16 mouse cellular contexts compared by ENCODE assay signal in genomic region chr9:107224597-107224996, GRCm38 (mm10). TPM values are rescaled to one million over a fixed set of nuclear protein-coding genes. Genes with fewer than 3 reads are reported as not detected.
A peak's percentile ranks its signal among the peaks of the same experiment; 100 is the strongest.
DNase-seq lines count a peak whose midpoint lies in the region; ATAC-seq lines count a peak whose summit lies in the region.
"Had no signal": no experiment of that assay in that cellular context is flagged by ENCODE, and none has a peak within 500 bp of the region (broad histone marks: within the 10 kb centered on the region; RNA-seq: fewer than 3 reads in every experiment).

No protein-coding gene starts in this region.

- ATAC-seq in megakaryocyte-erythroid progenitor cell, adult 5-6 weeks (replicated peaks; ENCODE audit: low FRiP score, low TSS enrichment, poor library complexity, severe bottlenecking): 0 out of 2 replicates have a peak, but pooled peaks have one; percentile 26
- ATAC-seq: activated CD4-positive, CD25-positive, alpha-beta regulatory T cell, adult 4 months; forebrain, embryonic 16.5 days; intestine, embryonic 15.5 days; Patski had no signal

- DNase-seq in cerebellum, adult 18-20 months: peak; percentile 28 to 41
- DNase-seq in cerebellum, adult 9-10 months: no peak
- peak; percentile 82 for DNase-seq in heart, adult 11 months
- no peak for DNase-seq in heart, postnatal 10 days
- peak; percentile 29 for DNase-seq in left cerebral cortex, postnatal 4 days
- no peak for DNase-seq in left cerebral cortex, adult 9 months (ENCODE audit: low spot score in 2 of 2)
- DNase-seq: adrenal gland, postnatal 25 days; gastrocnemius, adult 2 months; gastrocnemius, postnatal 25 days; heart, postnatal 4 days; kidney, adult 18-20 months had no signal

- intact Hi-C loops in heart, postnatal 10 days (cut with DNase I): no loop called here
- intact Hi-C loops in left cerebral cortex, postnatal 4 days (cut with DNase I): no loop called here

RNA-seq across cellular contexts. Expression of gene Dock3, which starts 7.1 kb away (rescaled TPM):
- 1 to 10 TPM; 1.1 to 1.4 TPM for total RNA-seq in heart, postnatal 10 days (2021)
- total RNA-seq in left cerebral cortex, postnatal 4 days (2021): 100 to 1,000 TPM; 159 to 181 TPM
- total RNA-seq in megakaryocyte-erythroid progenitor cell, adult 5-6 weeks (2014; fragmentation: Nextera tagmentation): 0.09 TPM in 1 of 2 replicates, not detected in the other
- total RNA-seq in megakaryocyte-erythroid progenitor cell, adult 5-6 weeks (2017): not detected in 2 replicates
- total RNA-seq: gastrocnemius, adult 2 months had no signal

Comparison
In these comparisons a context has a peak if more than half of its experiments do, and no peak if none do; other contexts are left out.
1. DNase-seq: peak in cerebellum, adult 18-20 months (2 of 2), heart, adult 11 months (single experiment) and left cerebral cortex, postnatal 4 days (single experiment); none in cerebellum, adult 9-10 months (single experiment), heart, postnatal 10 days (0 of 2) and left cerebral cortex, adult 9 months (0 of 2).
2. RNA of gene Dock3, which starts 7.1 kb away (total RNA-seq): 159 to 181 TPM in left cerebral cortex, postnatal 4 days; 1.1 to 1.4 TPM in heart, postnatal 10 days and 0.09 TPM in megakaryocyte-erythroid progenitor cell, adult 5-6 weeks; every median in the first group is over 10 times any median in the second.